Mouse (Mus musculus) urinary bladder, postnatal 10 days (tissue): ENCODE results near the gene Serpinf2.

ENCODE experiments used
- DNase-seq: peaks from one replicate; pipeline ENCODE4 v3.0.0; 2022; ENCODE audit warnings: low spot score

Gene Serpinf2

DNA sequence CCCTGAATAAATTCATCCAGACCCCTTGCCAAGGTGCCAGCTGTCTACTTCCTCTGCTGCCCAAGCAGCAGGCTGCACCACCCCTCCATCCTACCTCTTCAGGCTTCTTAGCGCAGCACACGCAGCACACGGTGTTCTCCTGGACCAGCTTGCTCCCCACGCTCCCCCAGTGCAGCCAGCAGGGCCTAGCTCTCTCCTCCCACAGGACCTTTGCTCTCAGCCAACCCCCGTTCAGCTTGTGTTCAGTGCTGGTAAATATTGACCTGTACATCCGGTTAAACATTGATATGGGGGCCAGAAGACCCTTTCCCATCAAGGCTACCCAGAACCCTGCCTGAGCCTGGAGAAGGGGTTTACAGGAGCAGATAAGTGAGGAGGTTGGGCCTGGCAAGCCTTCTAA is at the start of gene Serpinf2:
Gene Serpinf2 (minus strand): TSS at position 229 of the 400 bp plus-strand sequence.
- DNase-seq, result no peak

- no peak for DNase-seq
Measured at GRCm38 (mm10) chr11:75487496-75487895, 48.1 kb upstream of the Serpinf2 start.

DNA sequence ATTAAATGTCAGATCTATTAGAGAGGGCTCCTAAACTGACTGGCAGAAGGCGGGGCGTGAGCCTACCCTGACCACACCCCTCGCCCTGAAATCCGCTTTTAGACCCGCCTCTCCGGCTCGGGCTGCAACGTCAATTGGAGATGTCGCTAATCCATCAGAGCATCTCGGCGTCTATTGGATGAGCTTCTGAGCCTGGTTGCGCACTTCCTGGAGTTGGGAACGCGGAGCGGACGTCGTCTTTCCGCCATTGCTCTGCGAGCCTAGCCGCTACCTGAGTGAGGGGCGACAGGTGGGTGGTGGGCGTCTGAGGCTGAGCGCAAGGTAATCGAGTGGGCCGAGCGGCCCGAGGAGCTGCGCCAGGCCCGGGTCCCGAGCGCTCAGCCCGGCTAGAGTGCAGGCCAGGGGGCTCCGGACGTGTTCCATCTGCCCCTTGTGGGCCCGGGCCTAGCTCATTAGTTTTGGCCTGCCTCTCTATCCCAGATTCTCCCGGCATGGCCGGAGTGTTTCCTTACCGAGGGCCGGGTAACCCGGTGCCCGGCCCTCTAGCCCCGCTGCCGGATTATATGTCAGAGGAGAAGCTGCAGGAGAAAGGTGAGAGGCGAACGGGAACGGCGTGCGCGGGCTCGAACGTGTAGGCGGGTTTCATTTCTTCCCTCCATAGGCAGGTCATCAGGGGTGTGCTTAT is 47.4 kb upstream of the Serpinf2 start, which contains the start of gene Prpf8:
Gene Prpf8 (plus strand): TSS at position 216 of the 685 bp plus-strand sequence.
- DNase-seq, result peak; percentile 88

DNA sequence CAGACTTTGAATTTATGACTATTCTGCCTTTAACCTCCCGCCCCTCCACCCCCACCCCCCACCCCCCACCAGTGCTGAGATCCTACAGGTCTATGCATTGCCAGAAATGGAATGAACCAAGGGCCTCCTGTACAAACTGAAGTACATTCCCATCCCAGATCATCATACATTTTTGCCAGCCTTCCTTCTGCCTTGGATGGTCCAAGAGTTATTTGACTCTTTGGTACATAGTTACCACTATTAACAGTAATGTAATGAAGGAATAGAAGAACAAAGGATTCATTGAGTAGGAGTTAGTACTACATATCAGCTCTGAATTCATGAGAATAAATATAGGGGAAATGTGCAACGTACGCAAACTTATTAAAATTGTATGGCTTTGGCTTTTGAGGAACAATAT is 46.8 kb upstream of the Serpinf2 start:
- DNase-seq, result no peak

DNA sequence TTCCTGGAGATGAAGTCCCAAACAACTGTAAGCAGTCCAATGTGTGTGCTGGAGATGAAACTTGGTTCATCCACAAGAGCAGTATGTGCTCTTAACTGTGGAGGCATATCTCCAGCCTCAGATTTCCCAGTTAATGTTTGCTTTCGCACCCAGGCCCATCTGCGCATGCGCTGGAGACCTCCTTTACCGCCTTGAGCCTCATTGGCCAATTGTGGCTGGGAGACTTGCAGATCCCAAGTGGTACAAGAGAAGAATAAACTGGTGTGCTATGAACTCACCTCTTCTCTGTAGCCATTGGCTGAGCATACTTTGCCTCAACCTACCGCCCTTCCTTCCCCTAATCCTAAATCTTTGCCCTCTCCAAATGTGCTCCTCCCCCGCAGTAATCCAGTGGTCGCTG is 34.0 kb upstream of the Serpinf2 start:
- no peak for DNase-seq

DNA sequence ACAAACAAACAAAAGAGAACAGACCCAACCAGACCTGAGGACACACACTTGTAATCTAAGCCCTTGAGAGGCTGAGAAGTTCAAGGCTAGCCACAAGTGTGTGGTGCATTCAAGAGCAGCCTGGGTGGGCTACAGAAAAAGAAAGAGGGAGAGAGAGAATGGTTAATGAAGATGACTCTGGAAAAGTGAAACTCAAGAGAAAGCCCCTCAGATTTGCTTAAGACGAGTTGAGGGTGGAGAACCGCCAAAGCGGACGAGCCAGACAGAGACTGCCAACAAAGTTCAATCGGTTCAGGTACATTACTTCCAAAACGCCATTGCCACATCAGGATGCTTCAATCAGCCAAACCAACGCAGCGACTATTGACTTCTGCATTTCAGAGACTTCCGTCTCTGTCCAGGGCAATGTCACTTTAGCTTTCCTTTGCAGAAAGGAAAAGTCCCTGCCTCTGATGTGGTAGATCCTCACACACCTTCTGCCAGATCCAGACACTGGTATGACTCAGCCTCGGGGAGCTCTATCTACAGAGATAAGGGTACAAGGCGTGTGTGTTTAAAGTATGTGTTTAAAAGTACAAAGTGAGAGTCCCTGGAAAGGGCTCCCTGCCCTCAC is 33.2 kb upstream of the Serpinf2 start:
- DNase-seq, result no peak

- DNase-seq, result no peak
Measured at GRCm38 (mm10) chr11:75470675-75471074, 31.3 kb upstream of the Serpinf2 start.

GRCm38 (mm10) chr11:75469261-75469660 is 29.9 kb upstream of the Serpinf2 start:
- no peak for DNase-seq

GRCm38 (mm10) chr11:75468410-75468809 is 29.0 kb upstream of the Serpinf2 start:
- DNase-seq, result no peak

- no peak for DNase-seq
Measured at GRCm38 (mm10) chr11:75467512-75468215, 28.3 kb upstream of the Serpinf2 start.

- no peak for DNase-seq
Measured at GRCm38 (mm10) chr11:75466731-75467505, 27.5 kb upstream of the Serpinf2 start.

DNA sequence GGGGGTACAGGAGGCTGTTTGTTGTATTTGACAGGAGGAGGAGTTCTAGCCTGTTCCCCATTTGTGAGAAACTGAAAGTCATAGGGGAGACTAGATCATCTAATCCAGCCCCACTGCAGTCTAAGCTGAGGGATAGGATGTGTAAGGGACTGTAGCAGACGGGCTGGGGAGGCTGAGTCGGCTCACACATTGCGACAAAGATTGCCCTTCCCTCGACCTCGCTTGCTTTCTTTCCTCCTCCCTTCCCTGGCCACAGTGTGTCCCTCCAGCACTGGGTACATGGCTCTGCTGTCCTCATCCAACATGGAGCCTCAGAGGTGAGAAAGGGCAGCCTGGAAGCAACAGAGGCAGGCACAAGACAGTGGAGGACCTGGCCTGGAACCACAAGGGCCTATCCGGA is 25.7 kb upstream of the Serpinf2 start:
- no peak for DNase-seq

DNA sequence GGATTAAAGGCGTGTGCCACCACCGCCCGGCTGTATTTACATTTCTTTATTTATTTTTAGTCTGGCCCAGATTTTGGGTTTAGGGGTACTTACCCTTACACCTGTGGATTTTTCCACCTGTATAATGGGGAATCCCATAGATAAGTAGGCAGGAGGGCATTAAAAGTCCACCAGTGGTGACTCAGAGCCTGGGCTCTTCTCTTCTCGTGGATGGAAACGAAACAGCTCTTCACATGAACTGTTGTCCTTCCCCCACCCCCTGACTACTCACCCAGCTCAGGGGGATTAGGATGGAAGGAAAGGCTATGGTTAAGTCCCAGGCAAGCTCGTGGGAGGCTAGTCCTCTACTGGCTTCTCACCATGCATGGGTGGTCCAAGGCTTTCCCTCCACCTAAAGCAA is 25.0 kb upstream of the Serpinf2 start:
- DNase-seq, result no peak

DNA sequence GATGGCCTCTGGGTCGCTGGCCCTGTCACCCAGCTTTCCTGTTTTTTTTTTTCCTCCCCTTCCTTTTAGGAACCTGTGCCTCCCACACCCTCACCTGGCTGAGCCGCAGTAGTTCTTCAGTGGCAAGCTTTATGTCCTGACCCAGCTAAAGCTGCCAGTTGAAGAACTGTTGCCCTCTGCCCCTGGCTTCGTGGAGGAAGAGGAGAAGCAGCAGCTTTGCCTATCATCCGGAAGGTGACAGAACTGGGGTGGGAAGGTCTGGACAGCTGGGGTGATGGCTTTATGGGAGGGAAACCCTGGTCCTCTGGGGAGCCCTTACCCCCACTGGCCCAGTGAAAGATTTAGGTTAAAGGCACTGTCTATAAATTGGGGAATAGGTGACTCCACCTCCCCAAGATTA is 24.2 kb upstream of the Serpinf2 start:
- no peak for DNase-seq

- peak; percentile 82 for DNase-seq
Measured at GRCm38 (mm10) chr11:75462865-75463336, 23.5 kb upstream of the Serpinf2 start.

DNA sequence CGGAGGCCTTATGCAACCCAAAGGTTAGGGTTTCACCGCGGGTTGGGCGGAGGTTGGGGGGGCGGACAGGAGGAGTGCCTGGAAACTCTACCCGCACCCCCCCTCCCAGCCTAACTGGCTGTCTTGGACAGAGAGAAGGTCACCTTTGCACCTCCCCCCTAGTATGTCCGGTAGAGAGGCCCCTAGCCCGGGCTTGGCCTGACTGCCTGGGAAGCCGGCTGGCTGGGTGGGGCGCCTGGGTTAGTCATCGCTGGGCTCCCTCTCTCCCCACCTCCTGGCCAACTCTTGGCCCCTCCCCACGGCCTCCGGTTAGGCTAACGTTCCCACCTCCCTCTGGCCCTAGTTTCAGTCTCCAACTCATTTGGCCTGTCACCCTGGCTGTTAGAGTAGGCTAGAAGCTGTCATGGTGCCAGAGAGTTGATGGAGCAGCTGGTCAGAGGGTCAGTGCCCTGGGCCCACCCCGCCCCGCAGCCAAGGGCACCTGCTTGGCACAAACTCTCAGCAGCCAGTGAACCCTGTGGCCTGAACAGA is 22.9 kb upstream of the Serpinf2 start:
- peak; percentile 61 for DNase-seq

GRCm38 (mm10) chr11:75461743-75462252 is 22.4 kb upstream of the Serpinf2 start:
- DNase-seq, result no peak

GRCm38 (mm10) chr11:75460844-75461742 is 21.7 kb upstream of the Serpinf2 start, which contains the start of gene Tlcd2:
TSS of gene Tlcd2 (plus strand) at chr11:75461715.
- DNase-seq, result peak; percentile 97

DNA sequence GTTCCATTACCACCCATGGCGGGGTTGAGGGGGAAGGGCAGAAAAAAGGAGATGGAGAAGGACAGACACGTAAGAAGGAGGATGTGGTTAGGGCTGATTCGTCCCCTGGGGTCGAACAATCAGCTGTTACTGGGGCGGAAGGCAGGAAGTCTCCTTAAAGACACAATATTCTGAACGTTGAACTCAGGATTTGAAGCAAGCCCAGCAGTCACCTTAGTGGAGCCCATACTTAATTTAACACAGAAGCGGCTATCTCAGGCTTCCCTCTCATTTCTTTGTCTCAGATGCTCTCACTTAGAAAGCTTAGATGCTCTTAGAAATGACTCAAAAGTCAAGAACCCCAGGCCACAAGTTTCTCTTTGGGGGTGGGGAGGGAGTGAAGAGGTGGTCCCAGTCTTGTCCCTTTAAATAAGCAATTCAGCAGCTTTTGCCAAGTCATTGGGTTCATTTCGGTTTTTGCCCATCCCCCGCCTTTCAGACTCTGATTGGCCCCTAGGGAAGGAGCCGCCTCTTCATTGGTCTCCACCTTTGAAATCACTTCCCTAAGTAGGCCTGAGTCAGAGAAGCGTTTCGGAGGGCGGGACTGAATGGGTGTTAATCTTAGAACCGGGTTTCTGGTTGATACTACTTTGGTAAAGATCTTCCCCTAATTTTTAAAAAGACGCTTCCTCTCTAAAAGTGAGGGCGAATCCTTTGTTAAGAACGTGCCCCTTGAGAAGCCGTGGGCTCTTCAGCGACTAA is 20.9 kb upstream of the Serpinf2 start:
- peak; percentile 47 for DNase-seq

GRCm38 (mm10) chr11:75459751-75460102 is 20.3 kb upstream of the Serpinf2 start:
- no peak for DNase-seq
